Mouse (Mus musculus) leukemia stem cell, adult 10-12 weeks (primary cell): ENCODE measurements around the gene Olfr1044. TPM values are rescaled to one million over a fixed set of nuclear protein-coding genes. Genes with fewer than 3 reads are reported as not detected.

Experiments used
- polyA plus RNA-seq: library from polyadenylated mRNA; stranded (reverse); fragments of >175 nt; gene quantifications from 2 replicates; pipeline ENCODE4 v1.2.3, GENCODE M21; 2012; ENCODE audit warnings: low replicate concordance

Gene Olfr1044
- not detected in 2 replicates for polyA plus RNA-seq

DNA sequence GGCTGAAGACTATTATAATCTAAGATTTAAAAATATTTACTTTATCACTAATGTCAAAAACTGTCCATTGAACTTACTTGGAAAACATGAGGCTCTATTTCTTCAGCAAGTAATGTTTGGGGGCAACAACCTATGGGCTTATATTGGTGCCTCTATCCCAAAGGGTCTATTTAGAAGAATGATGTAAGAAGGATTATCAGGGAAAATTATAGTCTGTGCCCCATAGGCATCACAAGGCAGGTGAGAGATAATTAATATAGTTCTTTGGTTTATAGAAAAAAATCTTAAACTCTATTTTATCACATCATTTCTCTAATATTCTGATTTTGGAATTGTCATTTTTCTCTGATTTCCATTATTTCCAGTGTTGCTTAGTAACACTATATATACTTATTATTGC is at the start of gene Olfr1044:
Gene Olfr1044, minus strand, starts transcription at position 101 of the 400 bp plus-strand sequence.

GRCm38 (mm10) chr2:86219214-86219613 is 41.6 kb upstream of the Olfr1044 start, which contains the start of gene Olfr1046:
Olfr1046 (minus strand) TSS chr2:86219314.

DNA sequence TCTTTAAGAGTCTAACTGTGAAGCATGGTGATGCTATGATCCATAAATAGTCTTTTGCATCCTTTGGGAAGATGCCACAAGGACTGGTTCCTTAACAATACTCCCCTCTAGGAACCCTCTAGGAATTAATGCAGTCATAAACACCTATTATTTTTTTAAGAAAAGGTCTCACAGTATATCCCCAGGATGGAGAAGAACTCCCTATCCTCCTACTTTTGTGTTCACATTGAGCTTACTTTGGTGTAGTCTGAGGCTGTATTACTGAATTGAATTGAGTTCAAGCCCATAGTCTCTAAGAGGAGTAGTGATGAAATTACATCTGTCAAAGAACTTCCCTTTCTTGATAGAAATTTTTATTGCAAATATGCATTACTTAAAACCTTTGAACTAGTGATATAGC is 25.3 kb upstream of the Olfr1044 start, which contains the start of gene Olfr1045:
Gene Olfr1045, minus strand, starts transcription at position 101 of the 400 bp plus-strand sequence.

DNA sequence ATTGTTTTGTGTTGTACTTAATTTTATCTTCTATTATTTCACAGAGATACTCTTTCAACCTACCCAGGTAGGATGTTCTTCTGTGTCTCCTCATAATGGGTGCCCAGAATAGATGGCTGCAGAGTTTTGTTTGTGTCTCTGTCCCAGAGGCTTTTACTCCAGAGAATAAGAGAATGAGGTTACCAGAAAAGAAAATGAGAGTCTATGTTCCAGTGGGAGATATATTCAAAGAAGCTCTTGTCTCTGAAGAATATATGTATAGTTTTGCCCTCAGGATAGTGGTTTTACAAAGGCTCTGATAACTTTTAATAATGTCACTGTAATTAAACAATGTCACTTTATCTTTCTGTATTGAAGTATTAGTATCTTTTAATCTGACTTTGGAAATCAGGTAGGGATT is 8.0 kb upstream of the Olfr1044 start, which contains the start of gene Olfr52:
Gene Olfr52, minus strand, starts transcription at position 101 of the 400 bp plus-strand sequence.

GRCm38 (mm10) chr2:86167422-86167821 is 10.2 kb downstream of the Olfr1044 start, which contains the start of gene Olfr1043:
Olfr1043 (minus strand) TSS chr2:86167522.

GRCm38 (mm10) chr2:86161738-86162137 is 15.9 kb downstream of the Olfr1044 start, which contains the start of gene Olfr1042:
Olfr1042 (minus strand) TSS chr2:86161838.

DNA sequence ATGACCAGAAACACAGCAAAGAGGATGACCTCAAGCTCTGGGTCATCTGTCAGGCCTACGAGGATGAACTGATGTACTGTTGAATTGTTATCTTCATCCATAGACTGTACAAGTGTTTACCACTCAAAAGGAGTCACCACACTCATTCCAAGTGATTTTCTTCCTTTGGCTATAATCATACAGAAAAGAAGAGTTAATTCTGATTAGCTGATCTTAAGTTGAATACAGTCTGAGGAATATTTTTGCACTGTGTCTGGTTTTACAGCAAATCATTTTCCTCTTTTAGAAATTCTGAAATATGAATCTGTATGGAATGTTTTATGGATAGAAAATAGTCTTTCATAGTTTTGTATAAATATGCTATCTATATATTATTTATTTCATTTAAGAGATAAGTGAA is 31.0 kb downstream of the Olfr1044 start, which contains the start of gene Olfr1040:
Gene Olfr1040, minus strand, starts transcription at position 101 of the 400 bp plus-strand sequence.

DNA sequence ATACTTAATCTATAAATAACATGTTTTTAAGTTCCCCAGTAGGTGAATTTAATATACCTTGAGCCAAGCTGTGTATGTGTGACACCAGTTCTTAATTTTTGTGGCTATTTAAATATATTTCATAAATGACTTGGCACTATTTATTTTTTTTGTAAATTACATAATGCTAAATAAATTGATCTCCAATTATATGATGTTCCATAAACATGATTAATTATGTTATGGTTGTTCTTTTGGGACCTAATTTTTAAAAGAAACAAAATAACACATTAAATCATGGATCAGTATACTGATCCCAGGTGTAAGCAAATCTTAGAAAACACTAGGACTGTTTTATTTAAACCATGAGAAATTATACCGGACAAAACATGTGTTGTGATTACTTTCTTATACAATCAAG is 41.8 kb downstream of the Olfr1044 start, which contains the start of gene Olfr1039:
Gene Olfr1039, minus strand, starts transcription at position 101 of the 400 bp plus-strand sequence.

Other genes with a start within 250 kb of the Olfr1044 start
- not detected in 2 replicates for gene Olfr1028, start 227.4 kb downstream of the Olfr1044 start, polyA plus RNA-seq
- not detected in 2 replicates for gene Olfr1029, start 203.9 kb downstream of the Olfr1044 start, polyA plus RNA-seq
- gene Olfr1030, start 198.5 kb downstream of the Olfr1044 start, polyA plus RNA-seq, result not detected in 2 replicates
- not detected in 2 replicates for gene Olfr1031, start 187.5 kb downstream of the Olfr1044 start, polyA plus RNA-seq
- not detected in 2 replicates for gene Olfr1032, start 172.3 kb downstream of the Olfr1044 start, polyA plus RNA-seq
- not detected in 2 replicates for gene Olfr1033, start 157.2 kb downstream of the Olfr1044 start, polyA plus RNA-seq
- gene Olfr1034, start 132.0 kb downstream of the Olfr1044 start, polyA plus RNA-seq, result not detected in 2 replicates
- not detected in 2 replicates for gene Olfr1036, start 103.8 kb downstream of the Olfr1044 start, polyA plus RNA-seq
- gene Olfr1037, start 90.4 kb downstream of the Olfr1044 start, polyA plus RNA-seq, result not detected in 2 replicates
- gene Olfr1039, start 41.9 kb downstream of the Olfr1044 start, polyA plus RNA-seq, result not detected in 2 replicates
- gene Olfr1040, start 31.1 kb downstream of the Olfr1044 start, polyA plus RNA-seq, result not detected in 2 replicates
- not detected in 2 replicates for gene Olfr1042, start 16.0 kb downstream of the Olfr1044 start, polyA plus RNA-seq
- 0.19 TPM in 1 of 2 replicates, not detected in the other for gene Olfr1043, start 10.3 kb downstream of the Olfr1044 start, polyA plus RNA-seq
- not detected in 2 replicates for gene Olfr52, start 7.9 kb upstream of the Olfr1044 start, polyA plus RNA-seq
- gene Olfr1045, start 25.2 kb upstream of the Olfr1044 start, polyA plus RNA-seq, result not detected in 2 replicates
- gene Olfr1046, start 41.5 kb upstream of the Olfr1044 start, polyA plus RNA-seq, result not detected in 2 replicates
- gene Olfr1047, start 53.6 kb upstream of the Olfr1044 start, polyA plus RNA-seq, result not detected in 2 replicates
- not detected in 2 replicates for gene Olfr1048, start 62.5 kb upstream of the Olfr1044 start, polyA plus RNA-seq
- not detected in 2 replicates for gene Olfr1049, start 80.5 kb upstream of the Olfr1044 start, polyA plus RNA-seq
- gene Olfr1051, start 101.3 kb upstream of the Olfr1044 start, polyA plus RNA-seq, result not detected in 2 replicates
- not detected in 2 replicates for gene Olfr1052, start 114.6 kb upstream of the Olfr1044 start, polyA plus RNA-seq
- gene Olfr1053, start 137.5 kb upstream of the Olfr1044 start, polyA plus RNA-seq, result not detected in 2 replicates
- gene Olfr1054, start 157.6 kb upstream of the Olfr1044 start, polyA plus RNA-seq, result not detected in 2 replicates
- not detected in 2 replicates for gene Olfr1055, start 172.5 kb upstream of the Olfr1044 start, polyA plus RNA-seq
- not detected in 2 replicates for gene Olfr1056, start 184.6 kb upstream of the Olfr1044 start, polyA plus RNA-seq
- not detected in 2 replicates for gene Olfr1057, start 200.6 kb upstream of the Olfr1044 start, polyA plus RNA-seq
- gene Olfr1058, start 210.7 kb upstream of the Olfr1044 start, polyA plus RNA-seq, result not detected in 2 replicates
- not detected in 2 replicates for gene Olfr1061, start 236.2 kb upstream of the Olfr1044 start, polyA plus RNA-seq
- gene Olfr1062, start 248.9 kb upstream of the Olfr1044 start, polyA plus RNA-seq, result not detected in 2 replicates